Mouse (Mus musculus): ENCODE measurements around the gene Pim1.
"Not testable (repeated sequence)": the region's sequence is repeated elsewhere in the genome, so short reads cannot be mapped to it uniquely, and the experiment has no call there.

The Pim1 gene

DNA sequence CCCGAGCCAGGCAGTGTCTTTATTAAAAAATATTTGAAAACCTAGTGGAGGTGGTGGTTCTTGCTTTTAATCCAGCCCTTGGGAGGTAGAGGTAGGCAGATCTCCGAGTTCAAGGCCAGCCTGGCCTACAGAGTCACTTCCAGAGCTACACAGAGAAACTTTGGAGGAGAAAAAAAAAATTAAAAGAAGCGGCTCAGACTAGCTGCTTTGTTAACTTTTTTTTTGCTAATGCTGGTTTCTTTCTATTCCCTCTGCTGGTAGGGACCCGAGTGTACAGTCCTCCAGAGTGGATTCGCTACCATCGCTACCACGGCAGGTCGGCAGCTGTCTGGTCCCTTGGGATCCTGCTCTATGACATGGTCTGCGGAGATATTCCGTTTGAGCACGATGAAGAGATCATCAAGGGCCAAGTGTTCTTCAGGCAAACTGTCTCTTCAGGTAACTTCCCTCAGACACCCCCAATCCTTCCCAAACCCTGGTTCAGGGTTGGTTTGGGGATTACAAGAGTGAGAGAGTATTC lies 3.0 kb downstream of the Pim1 start:
- in situ Hi-C loops (cut with MseI, MboI): loop anchor here in 1 of 2 experiments (5.0 kb wide), 1 partner anchor 96 kb away; no protein-coding TSS in a partner anchor

- in situ Hi-C loops (cut with MseI, MboI): loop anchor here in 1 of 2 experiments (5.0 kb wide), 1 partner anchor 97 kb away; no protein-coding TSS in a partner anchor
These were observed 3.6 kb downstream of the Pim1 start for GRCm38 (mm10) chr17:29494062-29494731.

DNA sequence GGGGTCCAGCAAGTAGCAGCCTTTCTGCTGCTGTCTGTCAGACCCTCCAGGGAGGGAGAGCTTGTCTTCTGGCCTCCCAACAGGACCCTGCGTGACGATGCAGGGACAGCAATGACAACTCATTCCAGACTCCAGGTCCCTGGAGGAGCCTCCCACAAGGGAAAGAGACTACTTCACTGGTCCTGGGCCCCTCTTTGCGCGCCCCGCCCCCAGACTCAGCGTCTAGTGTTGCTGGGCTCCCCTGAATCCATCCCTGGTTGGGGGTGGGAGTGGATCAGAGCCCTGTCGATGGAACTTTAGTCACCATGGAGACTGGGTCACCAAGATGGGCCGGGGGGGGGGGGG lies 4.2 kb downstream of the Pim1 start:
- in situ Hi-C loops (cut with MseI, MboI): loop anchor here in 1 of 2 experiments (5.0 kb wide), 1 partner anchor 97 kb away; no protein-coding TSS in a partner anchor

DNA sequence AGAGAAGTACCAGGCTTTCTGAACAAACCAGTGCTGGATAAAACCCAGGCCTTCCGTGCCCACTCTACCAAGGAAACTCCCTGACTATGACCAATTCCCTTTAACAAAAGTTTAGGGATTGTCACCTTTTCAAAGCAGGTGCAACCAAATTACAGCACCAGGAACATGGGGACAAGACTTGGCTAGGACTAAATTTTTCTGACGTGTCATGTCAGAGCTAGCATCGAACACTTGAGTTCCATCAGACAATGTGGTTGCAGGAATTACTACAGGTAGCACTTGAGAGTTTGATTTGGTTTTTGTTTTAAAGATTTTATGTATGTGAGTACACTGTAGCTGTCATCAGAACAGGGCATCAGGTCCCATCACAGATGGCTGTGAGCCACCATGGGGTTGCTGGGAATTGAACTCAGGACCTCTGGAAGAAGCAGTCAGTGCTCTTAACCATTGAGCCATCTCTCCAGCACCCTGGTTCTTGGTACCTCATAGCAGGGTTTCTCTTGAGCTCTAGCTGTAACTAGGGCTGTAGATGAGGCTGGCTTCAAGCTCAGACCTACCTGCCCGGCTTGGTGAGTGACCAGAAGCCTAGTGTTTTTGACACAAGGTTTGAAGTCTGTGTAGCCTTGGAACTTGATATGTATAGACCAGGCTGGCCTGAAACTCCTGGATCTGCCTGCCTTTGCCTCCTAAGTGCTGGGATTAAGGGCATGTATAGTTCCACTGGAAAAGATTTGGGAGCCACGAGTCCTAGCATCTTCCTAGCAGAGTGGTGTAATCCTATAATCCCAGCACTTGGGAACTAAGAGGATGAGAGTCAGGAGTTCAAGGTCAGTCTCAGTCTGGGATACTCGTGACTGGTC lies 5.9 kb downstream of the Pim1 start:
- in situ Hi-C loops (cut with MseI, MboI): no loop called here

DNA sequence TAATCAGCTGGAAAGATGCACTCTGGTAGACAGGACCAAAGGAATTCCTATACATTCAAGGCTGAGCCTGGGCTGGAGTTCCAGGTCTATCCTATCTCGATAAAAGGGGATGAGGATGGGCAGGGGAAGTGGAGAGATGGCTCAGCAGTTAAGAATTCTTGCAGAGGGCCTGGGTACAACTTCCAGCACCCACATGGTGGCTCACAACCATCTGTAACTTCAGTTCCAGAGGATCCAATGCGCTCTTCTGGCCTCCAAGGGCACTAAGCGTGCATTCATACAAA lies 6.5 kb downstream of the Pim1 start:
- in situ Hi-C loops (cut with MseI, MboI): no loop called here

GRCm38 (mm10) chr17:29497481-29497880 lies 6.9 kb downstream of the Pim1 start:
- in situ Hi-C loops (cut with MseI, MboI): not testable (repeated sequence)

DNA sequence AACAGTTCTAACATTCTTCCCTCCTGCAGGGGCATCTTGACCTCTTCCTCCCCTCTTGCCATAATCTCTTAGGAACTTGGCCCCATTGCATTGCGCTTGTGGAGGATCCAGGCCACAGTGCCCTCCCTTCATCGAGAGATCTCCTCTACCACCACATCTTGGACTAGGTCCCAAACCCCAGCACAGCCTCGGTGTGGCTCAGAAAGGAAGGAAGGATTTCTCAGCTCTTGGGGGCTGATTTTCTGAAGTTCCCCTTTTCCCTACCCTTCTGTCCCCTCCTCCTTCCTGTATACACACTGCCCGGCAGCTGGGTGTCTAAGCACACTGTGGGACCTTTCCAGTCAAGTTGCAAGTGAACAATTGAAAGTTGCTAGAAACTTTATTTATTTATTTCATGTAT lies 7.5 kb downstream of the Pim1 start:
- in situ Hi-C loops (cut with MseI, MboI): no loop called here

DNA sequence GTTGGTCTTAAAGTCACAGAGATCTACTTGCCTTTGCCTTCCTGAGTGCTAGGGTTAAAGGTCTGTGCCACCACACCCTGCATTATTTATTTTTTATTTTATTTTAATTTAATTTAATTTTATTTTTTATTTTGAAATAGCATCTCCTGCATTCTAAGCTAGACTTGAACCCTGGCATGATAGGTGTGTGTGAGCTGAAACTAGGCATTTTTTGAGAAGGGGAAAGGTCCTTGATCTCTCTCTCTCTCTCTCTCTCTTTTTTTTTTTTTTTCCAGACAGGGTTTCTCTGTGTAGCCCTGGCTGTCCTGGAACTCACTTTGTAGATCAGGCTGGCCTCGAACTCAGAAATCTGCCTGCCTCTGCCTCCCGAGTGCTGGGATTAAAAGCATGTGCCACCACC lies 8.4 kb downstream of the Pim1 start:
- in situ Hi-C loops (cut with MseI, MboI): not testable (repeated sequence)

DNA sequence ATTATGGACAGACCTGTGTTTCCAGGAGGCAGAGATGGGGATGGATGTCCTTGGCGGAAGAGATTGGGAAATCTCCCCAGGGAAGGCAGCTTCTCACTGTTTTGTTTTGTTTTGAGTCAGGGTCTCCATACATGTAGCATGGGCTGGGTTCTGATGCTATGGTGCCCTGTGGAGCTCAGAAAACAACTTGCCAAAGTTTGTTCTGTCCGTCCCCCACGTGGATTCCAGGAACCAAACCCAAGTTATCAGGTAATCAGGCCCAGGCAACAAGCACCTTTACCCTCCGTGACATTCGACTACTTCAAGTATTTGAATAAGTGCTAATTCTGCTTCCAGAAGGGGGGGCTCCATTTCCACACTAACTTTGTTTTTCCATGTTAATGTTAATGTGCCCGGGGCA lies 9.0 kb downstream of the Pim1 start:
- in situ Hi-C loops (cut with MseI, MboI): no loop called here

GRCm38 (mm10) chr17:29500243-29500740 lies 9.7 kb downstream of the Pim1 start:
- in situ Hi-C loops (cut with MseI, MboI): loop anchor here (25.0 kb wide), 1 partner anchor 238 kb away; the partner anchor contains the start of genes BC004004 (in 2 of the 2) and Ppil1 (in 2 of the 2)

DNA sequence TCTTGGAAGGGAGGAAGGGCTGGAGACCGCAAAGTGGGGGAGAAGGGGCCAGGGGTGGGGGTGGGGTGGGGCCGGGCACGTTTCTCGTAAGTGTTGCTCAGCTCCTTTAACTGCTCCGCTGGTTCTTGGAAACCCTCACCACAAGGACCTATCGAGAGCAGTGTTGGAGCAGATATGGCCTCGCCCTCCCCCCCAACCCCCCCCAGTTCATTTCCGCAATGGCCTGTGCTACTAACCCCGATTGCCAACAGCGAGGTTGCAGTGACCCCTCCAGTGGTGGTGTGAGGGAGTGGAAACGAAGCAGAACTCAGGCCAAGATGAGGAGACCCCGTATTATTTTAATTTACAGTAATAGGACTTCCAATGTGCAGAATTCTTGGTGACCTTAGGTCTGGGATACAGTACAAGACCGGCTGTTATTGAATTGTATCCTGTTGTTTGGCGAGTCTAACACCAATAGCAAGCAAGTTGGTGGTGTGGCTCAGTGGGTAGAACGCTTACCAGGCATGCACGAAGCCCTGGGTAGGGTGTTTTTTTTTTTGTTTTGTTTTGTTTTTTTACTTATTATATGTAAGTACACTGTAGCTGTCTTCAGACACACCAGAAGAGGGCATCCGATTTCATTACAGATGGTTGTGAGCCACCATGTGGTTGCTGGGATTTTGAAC lies 10.4 kb downstream of the Pim1 start:
- in situ Hi-C loops (cut with MseI, MboI): loop anchor here (25.0 kb wide), 1 partner anchor 239 kb away; the partner anchor contains the start of genes BC004004 (in 2 of the 2) and Ppil1 (in 2 of the 2)

DNA sequence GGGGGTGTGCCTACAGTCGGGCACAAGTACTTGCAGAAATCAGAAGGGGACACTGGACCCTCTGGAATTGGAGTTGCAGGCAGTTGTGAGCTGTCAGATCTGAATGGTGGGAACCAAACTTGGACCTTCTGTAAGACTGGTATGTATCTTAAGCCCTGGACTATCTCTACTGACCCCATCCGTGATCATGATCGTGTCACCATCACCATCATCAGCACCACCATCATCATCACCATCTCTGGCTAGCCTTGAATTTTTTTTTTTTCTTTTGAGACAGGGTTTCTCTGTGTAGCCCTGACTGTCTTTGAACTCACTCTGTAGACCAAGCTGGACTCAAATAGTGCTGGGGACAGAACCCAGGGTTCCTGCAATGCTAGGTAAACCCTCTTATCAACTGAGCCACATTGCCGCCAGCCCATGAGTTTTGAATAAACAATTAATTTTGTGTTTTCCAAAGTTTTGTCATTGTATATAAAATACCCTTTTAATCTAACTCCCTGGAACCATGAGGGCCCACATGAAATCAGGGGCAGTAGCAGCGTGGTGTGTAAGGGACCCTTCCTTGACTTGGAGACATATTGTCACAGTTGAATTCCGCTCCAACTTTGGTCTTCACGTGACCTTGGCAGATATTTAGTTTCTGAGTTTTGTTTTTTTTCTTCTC lies 11.6 kb downstream of the Pim1 start:
- in situ Hi-C loops (cut with MseI, MboI): loop anchor here (25.0 kb wide), 1 partner anchor 240 kb away; the partner anchor contains the start of genes BC004004 (in 2 of the 2) and Ppil1 (in 2 of the 2)

DNA sequence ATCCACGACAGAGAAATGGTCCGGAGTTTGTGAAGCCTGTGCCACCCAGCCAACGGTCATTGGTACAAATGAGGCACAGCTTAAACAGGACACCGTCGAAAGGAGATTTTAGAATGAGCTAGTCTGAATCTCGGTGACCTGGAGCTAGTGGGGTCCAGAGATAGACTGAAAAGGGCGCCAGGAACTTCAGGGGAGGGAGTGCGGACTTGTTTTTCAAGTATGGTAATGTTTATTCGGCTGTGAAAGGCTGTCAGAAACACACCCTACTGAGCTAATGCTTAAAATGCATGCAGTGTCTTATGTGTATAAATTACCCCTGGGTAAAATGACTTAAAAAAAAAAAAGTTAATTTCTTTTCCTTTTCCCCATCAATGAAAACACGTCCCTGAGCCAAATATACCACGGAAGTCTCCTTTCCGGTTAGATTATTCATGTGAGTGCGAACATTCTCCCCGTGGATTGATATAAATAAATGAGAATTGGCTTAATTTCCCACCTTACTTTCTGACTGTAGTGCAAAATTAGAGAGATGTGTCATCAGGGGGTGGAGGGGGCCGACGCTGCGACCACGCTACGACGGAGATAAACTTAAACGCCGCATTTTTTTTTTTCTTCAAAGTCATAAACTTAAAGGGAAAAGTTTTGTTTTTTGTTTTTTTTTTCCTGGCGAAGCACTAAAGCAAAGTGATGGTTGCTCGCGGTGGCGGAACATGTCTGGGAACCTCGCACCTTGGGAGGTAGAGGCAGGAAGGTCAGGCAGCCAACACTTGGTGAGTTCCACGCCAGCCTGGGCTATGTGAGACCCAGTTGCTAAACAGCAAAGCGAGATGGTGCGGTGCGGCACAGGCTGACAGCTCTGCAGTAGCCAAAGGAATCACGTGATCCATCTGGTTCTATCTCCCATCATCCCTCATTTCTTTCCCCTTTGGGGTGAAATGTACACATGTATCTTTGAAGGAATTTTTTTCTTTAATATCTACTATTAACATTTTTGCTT lies 12.4 kb downstream of the Pim1 start:
- in situ Hi-C loops (cut with MseI, MboI): loop anchor here (25.0 kb wide), 1 partner anchor 241 kb away; the partner anchor contains the start of genes BC004004 (in 2 of the 2) and Ppil1 (in 2 of the 2)

DNA sequence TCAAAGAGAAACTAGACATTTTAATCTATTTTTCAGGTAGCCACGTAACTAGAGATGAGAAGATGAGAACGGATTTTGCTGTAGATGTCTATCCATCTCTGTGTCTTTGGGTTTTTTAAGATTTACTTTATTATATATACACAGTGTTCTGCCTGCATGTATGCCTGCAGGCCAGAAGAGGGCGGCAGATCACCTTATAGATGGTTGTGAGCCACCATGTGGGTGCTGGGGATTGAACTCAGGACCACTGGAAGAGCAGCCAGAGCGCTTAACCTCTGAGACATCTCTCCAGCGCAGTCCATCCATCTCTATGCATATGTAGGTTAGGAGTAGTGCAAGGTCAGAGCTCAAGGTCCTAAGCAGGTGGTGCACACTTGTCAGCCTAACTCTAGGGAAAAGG lies 13.1 kb downstream of the Pim1 start:
- in situ Hi-C loops (cut with MseI, MboI): loop anchor here (25.0 kb wide), 1 partner anchor 241 kb away; the partner anchor contains the start of genes BC004004 (in 2 of the 2) and Ppil1 (in 2 of the 2)

DNA sequence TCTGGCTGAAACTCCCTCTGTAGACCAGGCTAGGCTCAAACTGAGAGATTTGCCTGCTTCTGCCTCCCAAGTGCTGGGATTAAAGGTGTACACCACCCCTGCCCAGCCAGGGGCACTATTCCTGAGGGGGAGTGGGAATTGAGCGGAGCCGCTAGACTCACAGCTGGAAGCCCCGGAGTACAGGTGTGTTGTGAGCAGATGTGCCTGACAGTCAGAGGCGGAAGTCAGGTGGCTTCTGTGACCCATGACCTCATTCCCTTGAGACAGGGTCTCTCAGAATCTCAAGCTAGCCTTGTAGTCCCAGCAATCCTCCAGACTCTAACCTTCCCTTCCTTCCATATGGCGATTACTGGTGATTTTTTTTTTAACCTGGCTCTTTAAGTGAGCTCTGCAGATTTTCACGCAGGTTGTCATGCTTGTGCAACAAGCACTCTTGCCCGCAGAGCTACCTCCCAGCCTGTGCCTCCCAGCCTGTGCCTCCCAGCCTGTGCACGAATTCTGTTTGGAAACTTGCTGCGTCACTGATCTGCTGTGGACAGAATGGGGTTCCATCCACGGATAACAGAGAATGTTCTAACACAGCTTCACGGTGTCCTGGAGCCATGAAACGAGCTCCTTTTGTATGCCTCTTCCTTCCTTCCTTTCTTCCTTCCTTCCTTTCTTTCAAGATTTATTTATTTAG lies 18.5 kb downstream of the Pim1 start:
- in situ Hi-C loops (cut with MseI, MboI): loop anchor here (25.0 kb wide), 1 partner anchor 247 kb away; the partner anchor contains the start of genes BC004004 (in 2 of the 2) and Ppil1 (in 2 of the 2)

DNA sequence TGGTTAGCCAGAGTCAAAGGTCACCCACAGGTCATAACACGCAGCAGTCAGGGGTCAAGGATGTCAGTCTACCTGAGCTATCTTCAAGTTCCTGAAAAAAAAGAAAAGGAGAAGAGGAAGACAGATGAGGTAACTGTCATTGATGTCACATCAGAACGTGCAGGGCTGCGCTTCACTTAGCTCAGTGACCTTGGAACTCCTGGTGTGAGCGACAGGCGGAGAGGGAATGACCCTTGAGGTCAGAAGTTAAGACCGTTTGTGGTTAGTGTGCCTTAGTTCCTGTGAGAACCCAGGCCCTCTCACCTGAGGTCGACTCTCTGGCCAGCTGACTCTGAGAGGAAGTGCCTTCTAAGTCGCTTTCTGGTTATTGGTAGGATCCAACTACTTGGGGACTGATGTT lies 20.1 kb downstream of the Pim1 start:
- in situ Hi-C loops (cut with MseI, MboI): loop anchor here (5.0 to 25.0 kb wide), 3 partner anchors 126 to 248 kb away; partner anchors contain the start of genes BC004004 (in 2 of the 2) and Ppil1 (in 2 of the 2)

DNA sequence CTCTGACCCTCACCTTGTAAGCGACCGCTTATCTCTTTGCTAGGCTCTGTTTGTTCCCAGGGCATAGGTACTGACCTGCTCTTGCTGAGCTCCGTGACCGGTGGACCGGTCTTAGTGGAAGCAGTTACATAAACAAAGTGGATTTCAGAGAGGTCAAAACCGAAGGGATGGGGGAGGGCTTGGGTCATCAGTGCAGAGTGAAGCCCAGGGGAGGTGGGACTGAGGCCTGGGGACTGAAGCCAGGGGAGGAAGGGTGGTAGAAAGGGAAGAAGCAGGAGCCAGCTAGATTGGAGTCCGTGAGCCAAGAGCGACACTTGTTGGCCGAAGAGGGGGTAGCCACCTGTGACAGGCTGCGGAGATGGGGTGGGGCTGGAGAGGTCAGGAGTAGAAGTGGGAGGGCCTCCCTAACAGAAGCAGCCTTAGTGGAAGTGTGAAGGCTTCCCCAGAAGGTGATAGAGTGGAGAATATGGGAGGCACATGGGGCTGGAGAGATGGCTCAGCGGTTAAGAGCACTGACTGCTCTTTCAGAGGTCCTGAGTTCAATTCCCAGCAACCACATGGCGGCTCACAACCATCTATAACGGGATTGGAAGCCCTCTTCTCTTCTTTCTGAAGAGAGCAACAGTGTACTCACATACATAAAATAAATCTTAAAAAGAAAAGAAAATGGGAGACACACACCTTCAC lies 22.6 kb downstream of the Pim1 start:
- in situ Hi-C loops (cut with MseI, MboI): loop anchor here (5.0 to 25.0 kb wide), 3 partner anchors 128 to 251 kb away; partner anchors contain the start of genes BC004004 (in 2 of the 2) and Ppil1 (in 2 of the 2)

GRCm38 (mm10) chr17:29514435-29514834 lies 23.9 kb downstream of the Pim1 start:
- in situ Hi-C loops (cut with MseI, MboI): loop anchor here (5.0 to 25.0 kb wide), 3 partner anchors 130 to 252 kb away; partner anchors contain the start of genes BC004004 (in 2 of the 2) and Ppil1 (in 2 of the 2)

Data from mouse trophoblast stem cell (cell line).